Mouse (Mus musculus) G1E-ER4 (cell line): ENCODE data around the gene Ccdc189. TPM values are rescaled to one million over a fixed set of nuclear protein-coding genes. Genes with fewer than 3 reads are reported as not detected.

ENCODE experiments used
- GATA1 ChIP-seq: IDR thresholded peaks from one replicate; pipeline ENCODE4 v1.8.0; 2012; ENCODE audit warnings: low read length, inconsistent platforms
- polyA plus RNA-seq: library from polyadenylated mRNA; stranded (reverse); fragments of >175 nt; gene quantifications from 2 replicates; pipeline ENCODE4 v1.2.3, GENCODE M21; 2012

The Ccdc189 gene
- 2.5 and 2.8 TPM in 2 replicates for polyA plus RNA-seq

GRCm38 (mm10) chr7:127588011-127588871 lies at the start of gene Ccdc189, which contains the start of gene Rnf40:
TSS of gene Ccdc189 (minus strand) at chr7:127588595.
TSS of gene Rnf40 (plus strand) at chr7:127588767.
- no peak for TF ChIP-seq GATA1

- no peak for TF ChIP-seq GATA1
These were observed 48.6 kb upstream of the Ccdc189 start for GRCm38 (mm10) chr7:127636963-127637362.

GRCm38 (mm10) chr7:127631416-127631815 lies 43.0 kb upstream of the Ccdc189 start:
- no peak for TF ChIP-seq GATA1

- no peak for TF ChIP-seq GATA1
These were observed 40.3 kb upstream of the Ccdc189 start for GRCm38 (mm10) chr7:127628646-127629045.

- peak; percentile 65 for TF ChIP-seq GATA1
These were observed 38.1 kb upstream of the Ccdc189 start for GRCm38 (mm10) chr7:127626471-127626870.

- no peak for TF ChIP-seq GATA1
These were observed 37.6 kb upstream of the Ccdc189 start for GRCm38 (mm10) chr7:127626039-127626438.

- no peak for TF ChIP-seq GATA1
These were observed 29.6 kb upstream of the Ccdc189 start for GRCm38 (mm10) chr7:127617962-127618361.

GRCm38 (mm10) chr7:127616881-127617280 lies 28.5 kb upstream of the Ccdc189 start:
- TF ChIP-seq GATA1, result no peak

GRCm38 (mm10) chr7:127616336-127616735 lies 27.9 kb upstream of the Ccdc189 start:
- TF ChIP-seq GATA1, result no peak

- no peak for TF ChIP-seq GATA1
These were observed 26.8 kb upstream of the Ccdc189 start, which contains the start of gene Zfp629 for GRCm38 (mm10) chr7:127614891-127615843. TSS of gene Zfp629 (minus strand) at chr7:127615797.

- TF ChIP-seq GATA1, result no peak
These were observed 26.1 kb upstream of the Ccdc189 start for GRCm38 (mm10) chr7:127614511-127614890.

GRCm38 (mm10) chr7:127614091-127614490 lies 25.7 kb upstream of the Ccdc189 start:
- no peak for TF ChIP-seq GATA1

GRCm38 (mm10) chr7:127613501-127613900 lies 25.1 kb upstream of the Ccdc189 start:
- TF ChIP-seq GATA1, result no peak

GRCm38 (mm10) chr7:127611561-127611960 lies 23.2 kb upstream of the Ccdc189 start:
- TF ChIP-seq GATA1, result no peak

GRCm38 (mm10) chr7:127611011-127611410 lies 22.6 kb upstream of the Ccdc189 start:
- no peak for TF ChIP-seq GATA1

GRCm38 (mm10) chr7:127607150-127607549 lies 18.8 kb upstream of the Ccdc189 start:
- TF ChIP-seq GATA1, result no peak

GRCm38 (mm10) chr7:127604256-127604655 lies 15.9 kb upstream of the Ccdc189 start:
- TF ChIP-seq GATA1, result no peak
